Mouse (Mus musculus): ENCODE measurements around the gene Trcg1. TPM values are rescaled to one million over a fixed set of nuclear protein-coding genes. Genes with fewer than 3 reads are reported as not detected.

The Trcg1 gene
- polyA plus RNA-seq, 1 experiment, result not detected

DNA sequence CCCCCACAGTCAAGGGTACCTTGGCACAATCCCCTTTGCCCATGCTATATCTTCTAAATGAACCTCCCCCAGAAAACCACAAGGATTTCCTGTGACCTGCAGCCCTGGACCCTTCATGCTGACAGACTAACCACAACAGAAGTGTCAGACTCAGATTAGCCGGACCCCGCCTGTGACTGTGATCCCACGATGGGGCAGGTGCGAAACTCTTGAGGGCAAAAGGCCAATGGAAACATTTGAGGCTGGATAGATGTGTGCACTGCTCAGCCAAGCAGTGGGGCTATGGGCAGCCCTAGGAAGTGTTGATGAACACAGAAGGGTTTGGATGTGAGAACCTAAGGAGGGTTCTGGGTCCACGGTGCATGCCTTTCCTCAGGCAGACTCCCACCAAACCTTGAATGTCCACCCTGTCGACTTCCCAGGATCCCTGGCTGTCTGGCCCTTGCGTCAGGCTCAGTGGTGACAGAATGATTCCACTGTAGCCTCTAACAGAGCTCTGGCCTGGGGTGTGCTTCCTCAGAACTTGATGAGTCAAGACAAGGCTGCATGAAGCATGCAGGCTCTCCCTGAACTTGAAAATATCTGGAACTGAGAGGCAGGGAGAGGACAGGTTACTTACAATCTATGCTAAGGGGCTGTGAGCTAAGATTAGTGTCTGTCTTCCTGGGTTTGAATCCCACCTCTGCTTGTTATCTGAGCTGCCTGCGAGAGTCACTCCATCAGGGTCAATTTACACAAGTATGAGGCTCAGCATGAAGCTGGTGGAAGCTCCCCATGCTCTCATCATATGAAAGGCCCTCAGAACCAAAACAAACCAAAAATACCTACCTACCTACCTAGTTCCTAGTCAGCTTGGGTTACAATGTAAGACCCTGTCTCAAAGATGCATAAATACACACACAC is 36.8 kb downstream of the Trcg1 start:
- Histone ChIP-seq H3K4me3 (no peak overlapping the region), H3ac (ENCODE audit: control insufficient read depth, insufficient read length) (no peak overlapping the region), H3K79me2 (ENCODE audit: control insufficient read depth, insufficient read depth) (no peaks in the 10 kb centered on the region), H3K4me2 (ENCODE audit: low read depth) (peak overlapping the region; percentile 15), H3K36me3 (ENCODE audit: control insufficient read depth, insufficient read depth) (no peaks in the 10 kb centered on the region), H3K27me3 (ENCODE audit: control insufficient read depth, insufficient read depth, insufficient read length) (no peaks in the 10 kb centered on the region)
- TF ChIP-seq SRF (IDR thresholded peaks at IDR 0.05; ENCODE audit: control insufficient read depth, insufficient read length, low read depth) (no peak), TCF12 (IDR thresholded peaks at IDR 0.05; ENCODE audit: insufficient read depth, poor library complexity, severe bottlenecking) (peak; percentile 31), MYOG (IDR thresholded peaks at IDR 0.05; ENCODE audit: control insufficient read depth in 1 of 3, insufficient read depth in 1 of 3, insufficient read length in 2 of 3, low read depth in 2 of 3) (peak in 1 of 3 experiments; percentile 83), MYOD1 (IDR thresholded peaks at IDR 0.05; ENCODE audit: control insufficient read depth in 1 of 3, insufficient read length in 2 of 3, low read depth in 2 of 3) (peak in 2 of 3 experiments; percentile 70 to 75)

DNA sequence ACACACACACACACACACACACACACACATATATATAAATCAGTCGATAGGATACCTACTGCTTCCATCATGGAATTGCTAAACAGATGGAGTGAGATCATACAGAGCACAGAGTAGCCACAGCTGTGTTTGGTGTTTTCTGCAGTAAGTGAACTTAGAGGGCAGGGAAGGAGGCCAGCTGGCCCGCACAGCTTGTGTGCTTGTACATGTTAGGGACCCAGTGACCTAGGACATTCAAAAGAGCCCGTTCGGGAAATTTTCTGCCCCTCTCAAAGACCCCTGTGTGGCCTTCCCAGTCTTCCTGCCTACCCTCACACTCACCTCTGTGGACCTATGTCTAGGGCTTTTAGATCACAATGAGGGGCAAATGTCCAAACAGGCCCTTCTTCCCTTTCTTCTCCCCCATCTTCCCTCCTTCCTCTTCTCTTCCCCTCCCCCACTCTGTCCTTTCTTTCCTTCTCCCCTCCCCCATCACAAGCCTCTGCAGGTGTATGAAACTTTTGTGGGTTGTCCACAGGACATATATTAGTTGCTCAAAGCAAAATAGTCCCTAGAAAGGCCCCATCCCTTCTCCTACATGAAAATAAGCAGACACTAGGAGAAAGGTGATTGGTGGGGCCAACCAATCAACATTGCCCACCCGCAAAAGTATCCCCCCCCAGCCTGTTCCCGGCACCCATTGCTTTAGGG is 37.6 kb downstream of the Trcg1 start:
- no peaks in the 10 kb centered on the region for H3K36me3 ChIP-seq (ENCODE audit: control insufficient read depth, insufficient read depth)
- no peak for TF ChIP-seq POLR2AphosphoS2 (IDR thresholded peaks at IDR 0.05; ENCODE audit: insufficient read length, low read depth)
- TF ChIP-seq MYOG (IDR thresholded peaks at IDR 0.05; ENCODE audit: control insufficient read depth in 1 of 3, insufficient read depth in 1 of 3, insufficient read length in 2 of 3, low read depth in 2 of 3), result peak in 1 of 3 experiments; percentile 51
- peak in 2 of 3 experiments; percentile 16 to 46 for TF ChIP-seq MYOD1 (IDR thresholded peaks at IDR 0.05; ENCODE audit: control insufficient read depth in 1 of 3, insufficient read length in 2 of 3, low read depth in 2 of 3)
- H3ac ChIP-seq (ENCODE audit: control insufficient read depth, insufficient read length), result no peak overlapping the region
- no peak overlapping the region for H3K4me2 ChIP-seq (ENCODE audit: low read depth)
- H3K27me3 ChIP-seq (ENCODE audit: control insufficient read depth, insufficient read depth, insufficient read length), result no peaks in the 10 kb centered on the region
- H3K79me2 ChIP-seq (ENCODE audit: control insufficient read depth, insufficient read depth), result no peaks in the 10 kb centered on the region
- no peak overlapping the region for H3K4me3 ChIP-seq

DNA sequence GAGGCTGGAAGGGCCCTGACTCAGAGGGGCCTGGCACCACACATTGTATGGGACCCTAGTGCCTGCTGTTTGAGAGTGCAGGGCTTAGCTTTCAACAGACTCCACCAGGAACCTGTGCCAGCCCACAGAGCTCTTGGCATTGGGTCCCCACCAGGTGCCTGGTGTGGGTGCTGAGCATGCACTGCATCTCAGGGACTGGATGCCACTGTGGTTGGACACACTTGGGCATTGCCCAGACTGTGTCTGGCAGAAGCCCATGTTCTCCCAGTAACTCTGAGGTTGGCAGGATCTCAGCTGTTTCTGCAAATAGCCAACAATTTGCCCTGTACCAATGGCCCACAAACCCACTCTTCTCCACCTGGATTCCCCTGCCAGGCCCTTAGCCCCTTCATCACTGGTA is 40.0 kb downstream of the Trcg1 start:
- H3K36me3 ChIP-seq (ENCODE audit: control insufficient read depth, insufficient read depth), result no peaks in the 10 kb centered on the region
- no peaks in the 10 kb centered on the region for H3K79me2 ChIP-seq (ENCODE audit: control insufficient read depth, insufficient read depth)
- no peak for TF ChIP-seq USF1 (IDR thresholded peaks at IDR 0.05; ENCODE audit: low read depth)
- TF ChIP-seq MAX (IDR thresholded peaks at IDR 0.05; ENCODE audit: low read depth), result no peak
- peak; percentile 72 for TF ChIP-seq TCF12 (IDR thresholded peaks at IDR 0.05; ENCODE audit: insufficient read depth, poor library complexity, severe bottlenecking)
- no peak for TF ChIP-seq POLR2AphosphoS2 (IDR thresholded peaks at IDR 0.05; ENCODE audit: insufficient read length, low read depth)
- TF ChIP-seq REST (IDR thresholded peaks at IDR 0.05; ENCODE audit: insufficient read depth, insufficient read length), result no peak
- no peak for TF ChIP-seq POLR2A (IDR thresholded peaks at IDR 0.05; ENCODE audit: insufficient read length, low read depth)
- TF ChIP-seq SRF (IDR thresholded peaks at IDR 0.05; ENCODE audit: control insufficient read depth, insufficient read length, low read depth), result no peak
- peak; percentile 4 to 86 (median 69) for TF ChIP-seq MYOD1 (IDR thresholded peaks at IDR 0.05; ENCODE audit: control insufficient read depth in 1 of 3, insufficient read length in 2 of 3, low read depth in 2 of 3)
- TF ChIP-seq E2F4 (IDR thresholded peaks at IDR 0.05; ENCODE audit: insufficient read depth), result no peak
- peak; percentile 50 for TF ChIP-seq TCF3 (IDR thresholded peaks at IDR 0.05; ENCODE audit: insufficient read length, low read depth)
- TF ChIP-seq CEBPB (IDR thresholded peaks at IDR 0.05; ENCODE audit: insufficient read depth, poor library complexity, severe bottlenecking), result no peak
- TF ChIP-seq MYOG (IDR thresholded peaks at IDR 0.05; ENCODE audit: control insufficient read depth in 1 of 3, insufficient read depth in 1 of 3, insufficient read length in 2 of 3, low read depth in 2 of 3), result peak; percentile 58 to 93 (median 61)
- no peak overlapping the region for H3K4me2 ChIP-seq (ENCODE audit: low read depth)
- no peaks in the 10 kb centered on the region for H3K27me3 ChIP-seq (ENCODE audit: control insufficient read depth, insufficient read depth, insufficient read length)
- H3K4me3 ChIP-seq, result no peak overlapping the region
- H3ac ChIP-seq (ENCODE audit: control insufficient read depth, insufficient read length), result no peak overlapping the region

DNA sequence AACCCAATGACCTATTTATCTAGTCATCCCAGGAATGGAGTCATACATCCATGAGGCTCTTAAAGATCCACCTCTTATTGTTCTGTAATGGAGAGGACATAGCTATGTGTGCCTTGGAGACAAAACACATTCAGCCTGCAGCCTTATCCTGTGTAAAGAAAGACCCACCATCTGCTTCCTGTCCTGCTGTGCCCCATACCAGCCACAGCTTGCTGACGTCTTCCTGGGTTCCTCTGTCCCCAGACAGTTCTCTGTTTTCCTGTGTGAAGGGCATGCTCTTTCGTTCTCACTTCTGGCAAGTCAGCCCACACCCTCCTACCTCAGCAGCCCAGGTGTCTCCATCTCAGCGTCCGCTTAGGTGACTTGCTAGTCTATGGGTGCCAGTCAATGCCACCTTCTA is 41.9 kb downstream of the Trcg1 start:
- Histone ChIP-seq H3ac (ENCODE audit: control insufficient read depth, insufficient read length) (no peak overlapping the region), H3K79me2 (ENCODE audit: control insufficient read depth, insufficient read depth) (no peaks in the 10 kb centered on the region), H3K4me3 (no peak overlapping the region), H3K27me3 (ENCODE audit: control insufficient read depth, insufficient read depth, insufficient read length) (no peaks in the 10 kb centered on the region), H3K4me2 (ENCODE audit: low read depth) (no peak overlapping the region), H3K36me3 (ENCODE audit: control insufficient read depth, insufficient read depth) (no peaks in the 10 kb centered on the region)
- TF ChIP-seq POLR2AphosphoS2 (IDR thresholded peaks at IDR 0.05; ENCODE audit: insufficient read length, low read depth) (no peak), POLR2A (IDR thresholded peaks at IDR 0.05; ENCODE audit: insufficient read length, low read depth) (no peak), TCF12 (IDR thresholded peaks at IDR 0.05; ENCODE audit: insufficient read depth, poor library complexity, severe bottlenecking) (no peak), MYOD1 (IDR thresholded peaks at IDR 0.05; ENCODE audit: control insufficient read depth in 1 of 3, insufficient read length in 2 of 3, low read depth in 2 of 3) (no peak), TCF3 (IDR thresholded peaks at IDR 0.05; ENCODE audit: insufficient read length, low read depth) (no peak), E2F4 (IDR thresholded peaks at IDR 0.05; ENCODE audit: insufficient read depth) (no peak), SRF (IDR thresholded peaks at IDR 0.05; ENCODE audit: control insufficient read depth, insufficient read length, low read depth) (no peak), MYOG (IDR thresholded peaks at IDR 0.05; ENCODE audit: control insufficient read depth in 1 of 3, insufficient read depth in 1 of 3, insufficient read length in 2 of 3, low read depth in 2 of 3) (no peak), MAX (IDR thresholded peaks at IDR 0.05; ENCODE audit: low read depth) (no peak), REST (IDR thresholded peaks at IDR 0.05; ENCODE audit: insufficient read depth, insufficient read length) (no peak), CEBPB (IDR thresholded peaks at IDR 0.05; ENCODE audit: insufficient read depth, poor library complexity, severe bottlenecking) (no peak), USF1 (IDR thresholded peaks at IDR 0.05; ENCODE audit: low read depth) (no peak)

Measured in myocyte (in vitro differentiated cells).